Mouse (Mus musculus): ENCODE measurements around the gene Gprasp2. TPM values are rescaled to one million over a fixed set of nuclear protein-coding genes. Genes with fewer than 3 reads are reported as not detected.
"Not testable (repeated sequence)": the region's sequence is repeated elsewhere in the genome, so short reads cannot be mapped to it uniquely, and the experiment has no call there.

Gene Gprasp2
- 46.5 and 50.1 TPM in 2 replicates for polyA plus RNA-seq (2015; fragmentation: Nextera tagmentation; extraction: Ambion mirVana)

DNA sequence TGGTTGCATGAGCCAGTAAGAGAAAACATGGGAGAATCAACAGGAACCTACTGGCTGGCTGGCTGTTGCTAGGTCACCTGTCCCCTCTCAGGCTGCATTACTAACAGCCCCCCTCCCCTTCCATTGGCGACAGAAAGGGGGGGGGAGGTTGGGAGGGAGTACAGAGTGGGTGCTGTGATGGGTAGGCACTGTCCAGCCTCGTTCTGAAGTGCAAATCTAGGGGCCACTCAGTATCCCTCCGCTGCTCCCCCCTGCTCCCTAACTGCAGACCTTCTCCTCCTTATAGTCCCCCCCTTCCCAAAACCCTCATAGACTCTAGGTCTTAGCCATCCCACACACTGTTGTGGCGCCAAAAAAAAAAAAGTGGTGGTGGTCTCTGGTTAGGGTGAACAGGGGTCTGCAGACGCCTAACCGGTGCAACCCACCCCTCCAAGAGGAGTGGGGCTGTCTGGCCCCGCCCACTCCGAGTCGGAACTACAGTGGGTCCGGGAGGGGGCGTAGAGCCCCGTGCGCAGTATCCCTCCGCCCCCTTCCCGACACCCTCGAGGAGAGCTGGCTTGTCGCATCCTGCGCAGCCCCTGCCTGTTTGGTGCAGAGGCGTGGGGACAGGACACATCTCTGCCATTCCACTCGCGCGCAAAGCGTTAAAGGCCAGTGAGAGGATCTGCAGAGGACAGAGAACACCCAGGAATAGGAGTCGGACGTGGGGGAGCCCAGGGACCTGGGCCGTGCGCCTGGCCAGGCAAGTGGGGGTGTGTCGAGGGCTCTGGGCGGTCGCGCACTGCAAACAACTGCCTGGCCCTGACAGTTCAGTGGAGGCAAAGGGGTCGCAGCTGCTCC, at the start of gene Gprasp2:
Gene Gprasp2 (plus strand): TSS at position 514 of the 840 bp plus-strand sequence.
- H3K4me2 ChIP-seq = peak within 1 kb of the TSS; percentile 66
- H3K4me3 ChIP-seq = peak within 1 kb of the TSS; percentile 53
- H3K9me3 ChIP-seq, H3K36me3 ChIP-seq, H3K27ac ChIP-seq, H3K4me1 ChIP-seq: not testable (repeated sequence)
- H3K9ac ChIP-seq = peak within 1 kb of the TSS; percentile 72
- WGBS = 24% methylated on average over 31 of the region's 32 CpGs
- ATAC-seq (ENCODE audit: insufficient number of reproducible peaks, insufficient read depth, low FRiP score, low TSS enrichment, low read depth) = peak; percentile 84
- peaks cover 11% of the 10 kb centered on the region for H3K27me3 ChIP-seq

DNA sequence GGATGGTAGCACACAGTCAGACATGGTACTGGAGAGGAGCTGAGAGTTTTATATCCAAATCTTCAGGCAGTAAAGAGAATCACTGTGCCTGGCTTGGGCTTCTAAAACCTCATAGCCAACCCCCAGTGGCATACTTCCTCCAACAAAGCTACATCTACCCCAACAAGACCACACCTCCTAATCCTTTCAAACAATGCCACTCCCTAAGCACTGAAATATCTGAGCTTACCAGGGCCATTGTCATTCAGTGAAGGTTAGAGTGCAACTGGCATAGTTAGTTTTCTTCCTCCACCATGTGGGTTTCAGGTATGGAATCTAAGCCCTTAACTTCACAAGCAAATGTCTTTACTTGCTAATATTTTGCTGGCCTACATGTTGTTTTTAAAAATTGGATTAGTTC, 47.3 kb upstream of the Gprasp2 start:
- Histone ChIP-seq H3K9me3 (no peaks in the 10 kb centered on the region), H3K36me3 (no peaks in the 10 kb centered on the region), H3K27me3 (peaks cover 4% of the 10 kb centered on the region; the same call in 1 of the 2 replicates), H3K4me1 (no peaks in the 10 kb centered on the region), H3K27ac (no peak overlapping the region), H3K4me2 (no peak overlapping the region), H3K9ac (no peak overlapping the region), H3K4me3 (no peak overlapping the region)
- no peak for ATAC-seq (ENCODE audit: insufficient number of reproducible peaks, insufficient read depth, low FRiP score, low TSS enrichment, low read depth)

- H3K27ac ChIP-seq = peak overlapping the region; percentile 60; the same call in 1 of the 2 replicates
Measured at GRCm38 (mm10) chrX:135792326-135792725, 46.5 kb upstream of the Gprasp2 start.

GRCm38 (mm10) chrX:135795591-135796304, 43.1 kb upstream of the Gprasp2 start:
- peak overlapping the region; percentile 60 for H3K4me3 ChIP-seq
- H3K9ac ChIP-seq = peak overlapping the region; percentile 77
- peak overlapping the region; percentile 60 for H3K4me2 ChIP-seq
- not testable (repeated sequence) for H3K27me3 ChIP-seq, H3K9me3 ChIP-seq, H3K4me1 ChIP-seq
- peak; percentile 90 for ATAC-seq (ENCODE audit: insufficient number of reproducible peaks, insufficient read depth, low FRiP score, low TSS enrichment, low read depth)
- H3K27ac ChIP-seq = peak overlapping the region; percentile 22; the same call in 1 of the 2 replicates
- 41% methylated on average over 26 of the region's 27 CpGs for WGBS
- H3K36me3 ChIP-seq = peaks cover 20% of the 10 kb centered on the region

More at GRCm38 (mm10) chrX:135792326-135792725, 46.5 kb upstream of the Gprasp2 start:
- H3K4me3 ChIP-seq = no peak overlapping the region
- H3K4me2 ChIP-seq = no peak overlapping the region
- H3K9ac ChIP-seq = no peak overlapping the region
- H3K27me3 ChIP-seq = no peaks in the 10 kb centered on the region; the same call in 1 of the 2 replicates
- WGBS = 46% methylated on average over 6 of the region's 6 CpGs
- H3K36me3 ChIP-seq = no peaks in the 10 kb centered on the region
- H3K4me1 ChIP-seq = no peaks in the 10 kb centered on the region
- H3K9me3 ChIP-seq = no peaks in the 10 kb centered on the region
- ATAC-seq (ENCODE audit: insufficient number of reproducible peaks, insufficient read depth, low FRiP score, low TSS enrichment, low read depth) = no peak

GRCm38 (mm10) chrX:135796305-135797211, 42.3 kb upstream of the Gprasp2 start:
- ATAC-seq (ENCODE audit: insufficient number of reproducible peaks, insufficient read depth, low FRiP score, low TSS enrichment, low read depth) = peak; percentile 69
- Histone ChIP-seq H3K36me3 (peaks cover 21% of the 10 kb centered on the region), H3K4me3 (peak overlapping the region; percentile 60), H3K27ac (peak overlapping the region; percentile 22; the same call in 1 of the 2 replicates), H3K9ac (peak overlapping the region; percentile 77), H3K4me2 (peak overlapping the region; percentile 60)
- H3K4me1 ChIP-seq, H3K9me3 ChIP-seq, H3K27me3 ChIP-seq: not testable (repeated sequence)
- 32% methylated on average over 24 of the region's 26 CpGs for WGBS

- H3K4me2 ChIP-seq = peak within 1 kb of the TSS; percentile 60
- H3K27me3 ChIP-seq; H3K9me3 ChIP-seq; H3K4me1 ChIP-seq; ATAC-seq (ENCODE audit: insufficient number of reproducible peaks, insufficient read depth, low FRiP score, low TSS enrichment, low read depth): not testable (repeated sequence)
- H3K36me3 ChIP-seq = peaks cover 26% of the 10 kb centered on the region
- peak within 1 kb of the TSS; percentile 60 for H3K4me3 ChIP-seq
- WGBS = 22% methylated on average over 4 of the region's 5 CpGs
- H3K27ac ChIP-seq = peak within 1 kb of the TSS; percentile 22; the same call in 1 of the 2 replicates
- peak within 1 kb of the TSS; percentile 77 for H3K9ac ChIP-seq
Measured at GRCm38 (mm10) chrX:135797212-135797644, 41.6 kb upstream of the Gprasp2 start, which contains the start of gene Bhlhb9. TSS of gene Bhlhb9 (plus strand) at chrX:135797594.

DNA sequence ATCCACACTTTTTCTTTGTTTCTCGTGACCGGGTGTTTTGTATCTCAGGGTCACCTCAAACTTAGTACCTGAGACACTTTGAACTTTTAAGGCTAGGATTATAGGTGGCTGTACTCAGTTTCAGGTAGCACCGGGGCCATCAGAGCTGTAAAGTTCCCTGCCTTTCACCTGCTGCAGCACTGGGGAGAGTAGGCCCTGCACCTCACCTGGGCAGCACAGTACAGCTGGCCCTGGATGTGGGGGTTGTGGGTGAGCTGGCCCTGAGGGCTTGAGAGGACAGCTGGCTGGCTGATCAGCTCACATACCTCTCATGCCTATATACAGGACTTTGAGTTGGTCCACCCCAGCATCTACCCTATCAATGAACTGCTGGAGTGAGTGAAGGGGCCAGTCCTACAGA, 34.7 kb upstream of the Gprasp2 start:
- no peaks in the 10 kb centered on the region for H3K4me1 ChIP-seq
- no peak overlapping the region for H3K4me2 ChIP-seq
- H3K27ac ChIP-seq = no peak overlapping the region
- no peak overlapping the region for H3K4me3 ChIP-seq
- H3K9me3 ChIP-seq = no peaks in the 10 kb centered on the region
- no peak for ATAC-seq (ENCODE audit: insufficient number of reproducible peaks, insufficient read depth, low FRiP score, low TSS enrichment, low read depth)
- H3K27me3 ChIP-seq = no peaks in the 10 kb centered on the region; the same call in 1 of the 2 replicates
- H3K9ac ChIP-seq = no peak overlapping the region
- H3K36me3 ChIP-seq = peaks cover 22% of the 10 kb centered on the region
- 86% methylated on average over 3 of the region's 3 CpGs for WGBS

DNA sequence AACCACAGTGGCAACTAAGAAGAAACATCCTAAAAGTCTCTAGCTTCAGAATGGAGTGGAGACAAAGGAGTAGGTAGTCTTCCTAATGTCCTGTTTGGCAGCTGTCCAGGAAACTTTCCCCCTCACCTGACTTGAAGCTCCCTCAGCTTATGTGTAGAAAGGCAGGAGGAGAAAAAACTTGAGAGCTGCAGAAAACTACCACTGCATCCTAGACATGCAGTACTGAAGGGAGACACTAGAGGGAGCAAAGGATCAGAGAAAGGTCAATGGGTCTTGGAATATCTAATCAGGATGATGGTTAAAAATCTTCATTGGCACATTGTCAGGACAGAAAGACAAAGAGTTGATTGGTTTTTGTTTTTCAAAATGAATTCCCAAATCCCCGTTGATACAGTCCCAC, 33.1 kb upstream of the Gprasp2 start:
- Histone ChIP-seq H3K4me1 (no peaks in the 10 kb centered on the region), H3K36me3 (0 out of 2 replicates have a peak, but pooled peaks cover 6% of the 10 kb centered on the region), H3K4me3 (no peak overlapping the region), H3K27ac (no peak overlapping the region), H3K9ac (no peak overlapping the region), H3K9me3 (no peaks in the 10 kb centered on the region), H3K4me2 (no peak overlapping the region), H3K27me3 (no peaks in the 10 kb centered on the region; the same call in 1 of the 2 replicates)
- no peak for ATAC-seq (ENCODE audit: insufficient number of reproducible peaks, insufficient read depth, low FRiP score, low TSS enrichment, low read depth)
- 17% methylated on average over 1 of the region's 1 CpGs for WGBS

- 38% methylated on average over 1 of the region's 1 CpGs for WGBS
- H3K9ac ChIP-seq; H3K4me1 ChIP-seq; H3K36me3 ChIP-seq; H3K9me3 ChIP-seq; H3K4me2 ChIP-seq; H3K4me3 ChIP-seq; H3K27ac ChIP-seq; ATAC-seq (ENCODE audit: insufficient number of reproducible peaks, insufficient read depth, low FRiP score, low TSS enrichment, low read depth); H3K27me3 ChIP-seq: not testable (repeated sequence)
Measured at GRCm38 (mm10) chrX:135835896-135836295, 2.9 kb upstream of the Gprasp2 start.

- Histone ChIP-seq H3K9me3 (no peaks in the 10 kb centered on the region), H3K4me3 (no peak overlapping the region), H3K36me3 (peaks cover 7% of the 10 kb centered on the region), H3K4me2 (no peak overlapping the region), H3K9ac (no peak overlapping the region), H3K27ac (no peak overlapping the region), H3K27me3 (peaks cover 10% of the 10 kb centered on the region), H3K4me1 (no peaks in the 10 kb centered on the region)
- no peak for ATAC-seq (ENCODE audit: insufficient number of reproducible peaks, insufficient read depth, low FRiP score, low TSS enrichment, low read depth)
- 74% methylated on average over 2 of the region's 2 CpGs for WGBS
Measured at GRCm38 (mm10) chrX:135837896-135838295, 938 bp upstream of the Gprasp2 start.
